Mouse (Mus musculus): ENCODE data around the gene Tex13a.

Tex13a gene

DNA sequence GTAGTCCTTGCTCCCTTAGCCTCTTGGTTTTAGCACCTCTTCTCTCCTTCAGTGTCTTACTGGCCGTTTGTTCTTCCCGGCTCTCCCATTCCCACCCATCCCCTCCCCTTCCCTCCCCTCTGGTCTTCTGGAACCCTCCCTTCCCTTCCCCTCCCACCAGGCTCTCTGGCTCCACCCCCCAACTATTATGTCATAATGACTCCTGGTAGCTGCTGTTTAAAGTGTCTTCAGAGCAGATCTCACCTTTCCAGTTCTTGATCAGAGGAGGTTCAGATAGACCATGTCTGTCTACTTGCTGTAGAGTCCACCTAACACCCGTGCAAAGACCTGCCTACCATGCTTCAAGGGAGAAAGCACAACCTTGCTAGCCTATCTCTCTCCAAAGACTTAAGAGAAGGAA is at the start of gene Tex13a:
Gene Tex13a (minus strand): TSS at position 101 of the 400 bp plus-strand sequence.
- no peak for DNase-seq (ENCODE audit: low spot score in 2 of 2)

DNA sequence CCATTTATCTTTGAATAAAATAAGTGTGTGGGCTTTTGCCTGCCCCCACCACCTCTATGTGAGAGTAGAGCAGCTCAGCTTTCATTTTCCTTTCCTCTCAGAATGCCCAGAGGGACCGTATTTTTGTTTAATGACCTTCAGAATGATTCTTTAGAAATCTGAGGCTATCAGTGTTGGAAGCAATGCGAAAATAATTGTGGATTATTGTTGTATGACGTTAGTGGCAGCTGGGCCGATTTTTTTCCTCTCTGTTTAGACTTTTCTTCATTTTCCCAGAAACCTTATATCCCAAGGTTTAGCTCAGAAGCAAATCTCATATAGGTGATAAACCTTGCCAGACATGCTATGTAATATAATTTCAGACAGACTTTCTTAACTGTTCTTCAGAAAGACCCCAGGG is 25.2 kb upstream of the Tex13a start:
- no peak for DNase-seq (ENCODE audit: low spot score in 2 of 2)

DNA sequence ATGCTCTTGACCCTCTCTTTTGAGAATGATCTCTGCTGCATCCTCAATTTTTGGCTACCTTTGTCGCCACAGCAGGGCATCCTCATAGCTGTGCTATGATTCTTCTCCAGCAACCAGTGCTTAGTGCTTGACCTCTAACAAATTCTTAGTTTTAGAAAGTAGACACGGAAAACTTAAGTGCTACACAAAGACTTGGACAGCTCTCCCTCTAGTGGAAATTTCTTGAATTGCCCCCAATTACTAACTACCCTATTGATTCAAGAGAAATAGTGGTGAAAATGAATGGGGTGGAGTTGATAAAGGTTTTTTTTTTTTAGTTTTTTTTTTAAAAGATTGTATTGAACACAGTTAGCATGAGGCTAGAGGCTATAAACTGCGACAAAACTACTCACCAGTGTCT is 39.2 kb downstream of the Tex13a start:
- no peak for DNase-seq (ENCODE audit: low spot score in 2 of 2)

Measured in heart, adult 9 months (tissue).